Mouse (Mus musculus) hindbrain, embryonic 16.5 days (tissue): ENCODE measurements around the gene Ccer1. TPM values are rescaled to one million over a fixed set of nuclear protein-coding genes. Genes with fewer than 3 reads are reported as not detected.
"Not testable (repeated sequence)": the region's sequence is repeated elsewhere in the genome, so short reads cannot be mapped to it uniquely, and the experiment has no call there.

Source experiments
- ATAC-seq: fragments of 200-750 bp; cut with Nextera tagmentation; 2 replicates; pipeline ENCODE4 v1.8.0; 2017; ENCODE audit warnings: moderate TSS enrichment, moderate library complexity
- H3K27ac ChIP-seq: fragments of 300-500 bp; sonication (generic); 2 replicates; pipeline ENCODE4 v1.5.1; 2014; ENCODE audit warnings: low read depth, mild to moderate bottlenecking, control low read depth, low read length, moderate library complexity
- H3K27me3 ChIP-seq: fragments of 300-500 bp; sonication (generic); replicated peaks from 2 replicates; pipeline ENCODE4 v1.6.1; 2014; ENCODE audit warnings: low read length; ENCODE audit not compliant: control insufficient read depth, insufficient read depth
- H3K36me3 ChIP-seq: fragments of 300-500 bp; sonication (generic); 2 replicates; pipeline ENCODE4 v1.6.1; 2014; ENCODE audit warnings: mild to moderate bottlenecking, low read length, moderate library complexity, mixed read lengths; ENCODE audit not compliant: control insufficient read depth, insufficient read depth
- H3K4me1 ChIP-seq: fragments of 300-500 bp; sonication (generic); 2 replicates; pipeline ENCODE4 v1.6.1; 2014; ENCODE audit warnings: low read depth, low read length; ENCODE audit not compliant: control insufficient read depth, insufficient read depth
- H3K4me2 ChIP-seq: fragments of 300-500 bp; sonication (generic); 2 replicates; pipeline ENCODE4 v1.6.1; 2014; ENCODE audit warnings: mild to moderate bottlenecking, low read length, control low read depth, moderate library complexity
- H3K4me3 ChIP-seq: fragments of 300-500 bp; sonication (generic); 2 replicates; pipeline ENCODE4 v1.5.1; 2014; ENCODE audit warnings: mild to moderate bottlenecking, low read length, control low read depth, moderate library complexity
- H3K9ac ChIP-seq: fragments of 300-500 bp; sonication (generic); 2 replicates; pipeline ENCODE4 v1.6.1; 2014; ENCODE audit warnings: low read depth, mild to moderate bottlenecking, control low read depth, low read length, moderate library complexity
- H3K9me3 ChIP-seq: fragments of 300-500 bp; sonication (generic); 2 replicates; pipeline ENCODE4 v1.6.1; 2014; ENCODE audit warnings: mild to moderate bottlenecking, low read length, moderate library complexity; ENCODE audit not compliant: control insufficient read depth
- WGBS: fragments of 180-500 bp; shearing (Covaris S2); extraction: QIAGEN DNeasy Blood & Tissue Kit; methylation state at CpG from one replicate; pipeline ENCODE4 v1.1.7; 2014; 5-methylcytosine and 5-hydroxymethylcytosine counted together
- polyA plus RNA-seq: library from polyadenylated mRNA; unstranded; fragments of >200 nt; fragmentation: Nextera tagmentation; extraction: Ambion mirVana; gene quantifications from 2 replicates; pipeline ENCODE4 v1.2.1, GENCODE M21; 2015

The Ccer1 gene
- polyA plus RNA-seq, 1 experiment from 2014 or later = not detected

- no peak for ATAC-seq
Measured at GRCm38 (mm10) chr10:97722709-97723108, 29.9 kb downstream of the Ccer1 start.

GRCm38 (mm10) chr10:97725929-97726328, 33.1 kb downstream of the Ccer1 start:
- no peak overlapping the region for H3K27ac ChIP-seq
- WGBS = 61% methylated on average over 1 of the region's 1 CpGs
- no peaks in the 10 kb centered on the region for H3K4me1 ChIP-seq

More at GRCm38 (mm10) chr10:97722709-97723108, 29.9 kb downstream of the Ccer1 start:
- Histone ChIP-seq H3K27me3 (no peaks in the 10 kb centered on the region), H3K4me2 (no peak overlapping the region), H3K9ac (no peak overlapping the region), H3K9me3 (no peaks in the 10 kb centered on the region), H3K4me3 (no peak overlapping the region), H3K27ac (no peak overlapping the region), H3K4me1 (no peaks in the 10 kb centered on the region), H3K36me3 (no peaks in the 10 kb centered on the region)
- WGBS = 93% methylated on average over 9 of the region's 9 CpGs

GRCm38 (mm10) chr10:97726655-97727054, 33.8 kb downstream of the Ccer1 start, which contains the start of gene C030005K15Rik:
C030005K15Rik (minus strand) TSS chr10:97726755.
- not testable (repeated sequence) for H3K4me2 ChIP-seq, H3K9ac ChIP-seq, H3K9me3 ChIP-seq, ATAC-seq, H3K27ac ChIP-seq, H3K36me3 ChIP-seq, H3K27me3 ChIP-seq, H3K4me3 ChIP-seq, H3K4me1 ChIP-seq

More at GRCm38 (mm10) chr10:97725929-97726328, 33.1 kb downstream of the Ccer1 start:
- Histone ChIP-seq H3K4me3 (no peak overlapping the region), H3K36me3 (no peaks in the 10 kb centered on the region), H3K9me3 (no peaks in the 10 kb centered on the region), H3K4me2 (no peak overlapping the region), H3K9ac (no peak overlapping the region), H3K27me3 (no peaks in the 10 kb centered on the region)
- no peak for ATAC-seq

Other genes starting within 250 kb of the Ccer1 start
- gene Dcn, start 213.4 kb upstream of the Ccer1 start, polyA plus RNA-seq = 73.6 and 88.8 TPM in 2 replicates
- 16.5 and 24.9 TPM in 2 replicates for gene Lum, start 127.9 kb upstream of the Ccer1 start, polyA plus RNA-seq
- gene Kera, start 86.2 kb upstream of the Ccer1 start, polyA plus RNA-seq = 2.6 TPM in 1 of 2 replicates, not detected in the other
- gene Epyc, start 49.0 kb upstream of the Ccer1 start, polyA plus RNA-seq = 0.21 and 1.2 TPM in 2 replicates
- not detected in 2 replicates for gene C030005K15Rik, start 33.7 kb downstream of the Ccer1 start, polyA plus RNA-seq